Mouse (Mus musculus) forebrain, embryonic 15.5 days (tissue): ENCODE data around the gene Itga2b. TPM values are rescaled to one million over a fixed set of nuclear protein-coding genes. Genes with fewer than 3 reads are reported as not detected.
"Not testable (repeated sequence)": the region's sequence is repeated elsewhere in the genome, so short reads cannot be mapped to it uniquely, and the experiment has no call there.

Experiments used
- ATAC-seq: fragments of 200-750 bp; cut with Nextera tagmentation; replicated peaks from 2 replicates; pipeline ENCODE4 v1.8.0; 2017; ENCODE audit warnings: mild to moderate bottlenecking, moderate TSS enrichment, moderate library complexity
- H3K27ac ChIP-seq: fragments of 300-500 bp; sonication (generic); replicated peaks from 2 replicates; pipeline ENCODE4 v1.5.1; 2015; ENCODE audit warnings: mild to moderate bottlenecking, inconsistent platforms
- H3K27me3 ChIP-seq: fragments of 300-500 bp; sonication (generic); 2 replicates; pipeline ENCODE4 v1.6.1; 2015; ENCODE audit warnings: inconsistent platforms
- H3K36me3 ChIP-seq: fragments of 300-500 bp; sonication (generic); 2 replicates; pipeline ENCODE4 v1.6.1; 2015; ENCODE audit warnings: mild to moderate bottlenecking, inconsistent platforms
- H3K4me1 ChIP-seq: fragments of 300-500 bp; sonication (generic); 2 replicates; pipeline ENCODE4 v1.6.1; 2015; ENCODE audit warnings: inconsistent platforms
- H3K4me2 ChIP-seq: fragments of 300-500 bp; sonication (generic); replicated peaks from 2 replicates; pipeline ENCODE4 v1.6.1; 2015; ENCODE audit warnings: mild to moderate bottlenecking, inconsistent platforms
- H3K4me3 ChIP-seq: fragments of 300-500 bp; sonication (generic); 2 replicates; pipeline ENCODE4 v1.5.1; 2015; ENCODE audit warnings: mild to moderate bottlenecking, inconsistent platforms
- H3K9ac ChIP-seq: fragments of 300-500 bp; sonication (generic); replicated peaks from 2 replicates; pipeline ENCODE4 v1.6.1; 2015; ENCODE audit warnings: mild to moderate bottlenecking, inconsistent platforms
- H3K9me3 ChIP-seq: fragments of 300-500 bp; sonication (generic); 2 replicates; pipeline ENCODE4 v1.6.1; 2016; ENCODE audit warnings: inconsistent platforms
- WGBS: fragments of 180-500 bp; shearing (Covaris S2); methylation state at CpG from one replicate; pipeline ENCODE4 v1.1.7; 2015; ENCODE audit warnings: mixed read lengths; 5-methylcytosine and 5-hydroxymethylcytosine counted together
- polyA plus RNA-seq: library from polyadenylated mRNA; unstranded; fragments of >200 nt; fragmentation: Nextera tagmentation; extraction: Ambion mirVana; gene quantifications from 2 replicates; pipeline ENCODE4 v1.2.1, GENCODE M21; 2015

Gene Itga2b
- polyA plus RNA-seq, 1 experiment from 2014 or later = 4.0 TPM

DNA sequence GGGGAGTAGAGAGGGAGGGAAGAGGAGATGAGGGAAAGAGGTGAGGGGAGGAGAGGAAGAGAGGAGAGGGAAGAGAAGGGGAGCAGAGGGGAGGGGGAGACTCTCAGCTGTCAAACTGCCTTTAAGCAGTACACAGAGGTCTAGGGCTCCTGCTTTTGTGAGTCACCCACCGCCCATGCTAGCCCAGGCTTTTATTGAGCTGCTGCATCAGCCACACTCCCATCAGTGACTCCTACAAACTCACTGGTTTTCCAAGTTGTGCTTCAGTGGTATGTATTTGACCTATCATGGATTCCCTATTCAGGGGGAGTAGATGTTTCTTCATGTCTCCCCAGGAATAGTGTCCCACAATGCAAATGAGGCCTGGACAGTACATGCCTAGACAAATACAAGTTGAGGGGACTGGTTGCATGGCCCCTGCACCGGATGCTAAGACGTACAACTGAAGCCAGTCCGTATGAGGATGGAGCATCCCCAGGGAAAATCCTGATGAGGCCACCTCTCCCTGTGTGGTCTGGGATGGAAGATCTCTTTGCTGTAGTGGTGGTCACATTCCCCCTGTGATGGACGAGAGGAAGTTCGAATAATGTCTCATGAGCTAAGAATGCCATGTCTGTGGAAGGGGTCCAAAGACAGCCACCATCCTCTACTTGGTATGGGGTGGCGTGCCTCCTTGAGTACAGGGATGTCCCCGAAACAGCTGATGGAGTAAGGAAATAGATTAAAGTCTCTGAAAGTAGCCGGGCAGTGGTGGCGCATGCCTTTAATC lies 54.7 kb downstream of the Itga2b start:
- H3K27ac ChIP-seq = no peak overlapping the region
- H3K4me2 ChIP-seq = no peak overlapping the region
- H3K4me3 ChIP-seq = no peak overlapping the region
- no peaks in the 10 kb centered on the region for H3K9me3 ChIP-seq
- 77% methylated on average over 10 of the region's 10 CpGs for WGBS
- peaks cover 4% of the 10 kb centered on the region; the same call in 1 of the 2 replicates for H3K4me1 ChIP-seq
- H3K27me3 ChIP-seq = no peaks in the 10 kb centered on the region
- H3K9ac ChIP-seq = no peak overlapping the region
- ATAC-seq = no peak
- H3K36me3 ChIP-seq = no peaks in the 10 kb centered on the region

DNA sequence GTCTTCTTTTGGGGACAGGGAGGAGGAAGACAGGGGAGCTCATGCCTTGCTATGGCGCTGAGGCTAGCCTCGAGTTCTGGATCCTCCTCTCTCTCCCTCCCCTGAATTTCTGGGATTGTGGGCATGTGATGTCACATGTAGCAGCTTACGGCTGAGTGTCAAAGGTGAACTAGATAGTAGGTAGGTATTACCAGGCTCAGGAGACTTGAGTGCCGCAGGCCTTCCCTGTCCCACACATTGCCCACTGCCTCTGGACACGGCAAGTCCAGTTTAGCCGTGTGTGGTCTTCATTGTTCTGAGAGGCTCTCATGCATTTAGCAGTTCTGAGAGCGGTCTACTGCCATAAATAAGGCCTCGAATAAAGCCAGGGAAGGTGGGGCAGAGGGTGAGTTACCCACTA lies 56.9 kb downstream of the Itga2b start:
- H3K9me3 ChIP-seq = no peaks in the 10 kb centered on the region
- no peak for ATAC-seq
- no peak overlapping the region for H3K27ac ChIP-seq
- 74% methylated on average over 8 of the region's 8 CpGs for WGBS
- H3K9ac ChIP-seq = no peak overlapping the region
- H3K27me3 ChIP-seq = no peaks in the 10 kb centered on the region
- no peak overlapping the region for H3K4me3 ChIP-seq
- peaks cover 12% of the 10 kb centered on the region for H3K4me1 ChIP-seq
- H3K4me2 ChIP-seq = no peak overlapping the region
- H3K36me3 ChIP-seq = no peaks in the 10 kb centered on the region

DNA sequence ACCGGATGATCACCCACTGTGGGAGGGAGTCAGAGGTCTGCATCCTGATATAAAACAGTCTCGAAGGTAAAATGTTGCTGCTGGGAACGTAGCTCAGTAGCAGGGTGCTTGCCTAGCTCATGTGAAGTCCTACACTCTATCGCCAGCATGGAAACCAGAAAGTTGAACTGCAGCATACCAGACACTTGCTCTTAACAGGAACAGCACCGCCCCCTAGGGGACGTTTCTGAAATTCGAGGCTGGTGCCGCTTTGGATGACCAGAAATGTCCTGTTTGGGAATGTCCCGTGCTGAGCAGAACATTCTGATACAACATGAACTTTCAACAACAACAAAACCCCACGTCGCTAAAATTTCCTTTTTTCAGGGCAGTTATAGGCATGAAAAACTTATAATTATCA lies 58.2 kb downstream of the Itga2b start:
- ATAC-seq = no peak; the same call in 1 of the 2 replicates
- no peaks in the 10 kb centered on the region for H3K9me3 ChIP-seq
- H3K9ac ChIP-seq = no peak overlapping the region
- no peak overlapping the region for H3K4me2 ChIP-seq
- no peak overlapping the region for H3K4me3 ChIP-seq
- H3K4me1 ChIP-seq = peaks cover 21% of the 10 kb centered on the region
- H3K27me3 ChIP-seq = no peaks in the 10 kb centered on the region
- no peak overlapping the region for H3K27ac ChIP-seq
- WGBS = 6% methylated on average over 11 of the region's 11 CpGs
- H3K36me3 ChIP-seq = no peaks in the 10 kb centered on the region

DNA sequence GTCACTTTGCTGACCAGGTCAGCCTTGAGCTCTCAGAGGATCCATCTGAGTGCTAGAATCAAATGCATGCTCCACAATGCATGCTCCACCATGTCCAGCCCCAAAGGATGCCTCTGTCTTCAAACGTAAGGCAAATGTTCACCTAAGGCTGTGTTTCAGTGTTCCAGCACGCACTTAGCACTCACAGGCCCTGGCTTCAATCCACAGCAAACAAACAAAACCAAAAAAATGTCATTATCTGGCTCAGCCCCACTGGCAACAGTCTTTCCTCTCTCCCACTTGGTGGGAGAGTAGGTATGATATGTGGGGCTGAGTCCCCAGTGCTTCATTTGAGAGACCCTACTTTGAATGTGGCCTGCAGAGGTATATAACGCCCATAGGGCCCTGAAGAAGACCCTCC lies 58.9 kb downstream of the Itga2b start:
- H3K27me3 ChIP-seq = no peaks in the 10 kb centered on the region
- WGBS = 76% methylated on average over 3 of the region's 3 CpGs

DNA sequence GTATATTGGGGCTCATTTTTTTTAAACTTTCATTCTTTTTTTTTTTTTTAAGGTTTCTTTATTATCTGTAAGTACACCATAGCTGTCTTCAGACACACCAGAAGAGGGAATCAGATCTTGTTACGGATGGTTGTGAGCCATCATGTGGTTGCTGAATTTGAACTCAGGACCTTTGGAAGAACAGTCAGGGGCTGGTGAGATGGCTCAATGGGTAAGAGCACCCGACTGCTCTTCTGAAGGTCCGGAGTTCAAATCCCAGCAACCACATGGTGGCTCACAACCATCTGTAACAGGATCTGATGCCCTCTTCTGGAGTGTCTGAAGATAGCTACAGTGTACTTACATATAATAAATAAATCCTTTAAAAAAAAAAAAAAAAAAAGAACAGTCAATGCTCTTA lies 59.6 kb downstream of the Itga2b start:
- not testable (repeated sequence) for ATAC-seq, H3K36me3 ChIP-seq, H3K4me2 ChIP-seq, H3K9me3 ChIP-seq, H3K27ac ChIP-seq, H3K4me3 ChIP-seq, H3K27me3 ChIP-seq, H3K9ac ChIP-seq
- 92% methylated on average over 3 of the region's 3 CpGs for WGBS
- H3K4me1 ChIP-seq = peaks cover 34% of the 10 kb centered on the region

More for the DNA sequence above, 58.9 kb downstream of the Itga2b start:
- Histone ChIP-seq H3K4me1 (peaks cover 27% of the 10 kb centered on the region), H3K36me3 (no peaks in the 10 kb centered on the region), H3K4me3 (no peak overlapping the region), H3K9me3 (no peaks in the 10 kb centered on the region), H3K27ac (no peak overlapping the region), H3K9ac (no peak overlapping the region), H3K4me2 (no peak overlapping the region)
- ATAC-seq = no peak

DNA sequence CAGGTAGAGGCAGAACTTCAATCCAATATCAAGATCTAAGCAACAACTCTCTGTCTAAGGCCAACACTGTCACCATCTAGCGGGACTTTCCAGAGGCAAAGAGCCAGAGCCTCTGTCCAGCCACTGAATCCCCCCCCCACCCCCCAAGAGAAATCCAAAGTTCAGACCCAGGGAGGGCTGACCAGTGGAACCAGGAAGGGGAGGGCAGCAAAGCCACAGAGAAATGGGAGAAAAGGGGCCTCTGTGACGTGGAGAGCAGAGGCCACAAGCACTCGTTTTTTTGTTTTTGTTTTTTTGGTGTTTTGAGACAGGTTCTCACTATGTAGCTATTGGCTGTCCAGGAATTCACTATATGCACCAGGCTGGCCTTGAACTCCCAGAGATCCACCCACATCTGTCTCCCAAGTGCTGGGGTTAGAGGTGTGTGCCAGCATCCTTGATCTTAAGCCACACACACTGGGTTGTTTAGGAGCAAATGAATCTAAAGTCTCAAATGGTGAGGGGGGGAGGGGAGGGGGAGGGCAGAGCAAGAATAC lies 60.1 kb downstream of the Itga2b start:
- Histone ChIP-seq H3K9ac (no peak overlapping the region), H3K4me3 (no peak overlapping the region), H3K4me2 (no peak overlapping the region), H3K27me3 (no peaks in the 10 kb centered on the region), H3K4me1 (peaks cover 37% of the 10 kb centered on the region), H3K27ac (no peak overlapping the region), H3K9me3 (no peaks in the 10 kb centered on the region), H3K36me3 (no peaks in the 10 kb centered on the region)
- ATAC-seq = no peak
- WGBS = 78% methylated on average over 3 of the region's 3 CpGs

DNA sequence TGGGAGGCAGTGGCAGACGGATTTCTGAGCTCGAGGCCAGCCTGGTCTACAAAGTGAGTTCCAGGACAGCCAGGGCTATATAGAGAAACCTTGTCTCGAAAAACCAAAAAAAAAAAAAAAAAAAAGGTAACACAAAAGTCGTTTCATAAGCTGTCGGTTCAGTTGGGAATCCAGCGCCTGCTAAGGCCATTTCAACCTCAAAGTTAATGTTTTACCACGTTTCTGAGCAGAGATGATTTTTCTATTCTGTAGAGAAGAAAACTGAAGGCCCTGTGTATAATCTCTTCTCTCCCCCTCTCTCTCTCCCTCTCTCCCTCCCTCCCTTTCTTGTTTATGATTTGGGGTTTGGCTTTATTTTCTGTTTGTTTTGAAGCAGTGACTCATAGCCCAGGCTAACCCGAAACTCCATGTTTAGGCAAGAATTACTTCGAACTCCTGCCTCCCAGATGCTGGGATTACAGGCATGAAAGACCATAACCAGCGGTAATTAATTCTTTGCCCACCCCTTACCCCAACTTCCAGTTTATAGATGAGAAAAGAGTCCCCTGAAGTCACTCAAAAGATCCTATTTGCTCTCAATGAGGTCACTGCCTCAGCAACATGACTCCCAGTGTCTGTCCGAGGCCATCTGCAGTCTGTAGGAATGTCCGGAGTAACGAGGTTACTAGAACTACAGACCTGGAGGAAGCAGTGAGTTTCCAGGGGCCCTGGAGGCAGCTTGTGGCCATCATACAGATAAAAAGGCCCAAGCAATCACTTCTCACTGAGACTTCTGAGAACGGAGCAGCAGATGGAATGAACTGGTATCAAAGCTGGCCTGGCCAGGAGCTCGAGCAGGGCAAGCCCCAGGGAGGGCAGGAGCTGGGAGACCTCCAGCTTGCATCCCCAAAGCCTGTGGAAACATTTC lies 60.8 kb downstream of the Itga2b start:
- Histone ChIP-seq H3K9me3 (no peaks in the 10 kb centered on the region), H3K4me3 (peak overlapping the region; percentile 89), H3K36me3 (peaks cover 6% of the 10 kb centered on the region; the same call in 1 of the 2 replicates), H3K4me2 (peak overlapping the region; percentile 96), H3K27me3 (no peaks in the 10 kb centered on the region), H3K9ac (peak overlapping the region; percentile 16), H3K27ac (peak overlapping the region; percentile 86), H3K4me1 (peaks cover 43% of the 10 kb centered on the region)
- WGBS = 42% methylated on average over 15 of the region's 15 CpGs
- ATAC-seq = no peak

DNA sequence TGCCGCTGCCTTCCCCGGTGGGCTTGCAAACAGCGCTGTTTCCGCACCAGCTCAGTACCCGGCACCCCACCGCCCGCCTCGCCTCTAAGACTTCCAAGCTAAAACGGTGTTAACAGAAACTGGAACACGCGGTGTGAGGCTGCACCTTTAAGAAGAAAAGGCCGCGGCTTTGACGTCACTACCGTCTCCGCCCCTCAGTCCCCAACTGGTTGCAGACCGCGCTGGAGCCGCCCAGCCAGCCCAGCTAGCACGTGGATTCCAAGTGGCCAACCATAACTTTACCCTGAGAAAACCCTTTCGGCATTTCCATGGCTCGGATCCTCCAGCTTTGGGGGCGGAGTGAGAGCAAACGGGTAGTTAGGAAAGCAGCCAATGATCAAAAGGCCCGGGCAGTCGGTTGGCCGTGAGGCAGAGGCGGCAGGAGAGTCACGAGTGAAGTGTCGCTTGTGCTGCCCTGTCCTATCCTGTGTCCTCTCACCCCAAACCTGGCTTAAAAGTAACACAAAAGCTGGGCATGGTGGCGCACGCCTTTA lies 61.5 kb downstream of the Itga2b start:
- Histone ChIP-seq H3K4me3 (peak overlapping the region; percentile 89), H3K9ac (peak overlapping the region; percentile 16), H3K27ac (peak overlapping the region; percentile 86), H3K36me3 (peaks cover 12% of the 10 kb centered on the region), H3K27me3 (no peaks in the 10 kb centered on the region), H3K4me2 (peak overlapping the region; percentile 96), H3K4me1 (peaks cover 43% of the 10 kb centered on the region), H3K9me3 (no peaks in the 10 kb centered on the region)
- peak; percentile 96 for ATAC-seq
- WGBS = under 1% methylated on average over 32 of the region's 32 CpGs

DNA sequence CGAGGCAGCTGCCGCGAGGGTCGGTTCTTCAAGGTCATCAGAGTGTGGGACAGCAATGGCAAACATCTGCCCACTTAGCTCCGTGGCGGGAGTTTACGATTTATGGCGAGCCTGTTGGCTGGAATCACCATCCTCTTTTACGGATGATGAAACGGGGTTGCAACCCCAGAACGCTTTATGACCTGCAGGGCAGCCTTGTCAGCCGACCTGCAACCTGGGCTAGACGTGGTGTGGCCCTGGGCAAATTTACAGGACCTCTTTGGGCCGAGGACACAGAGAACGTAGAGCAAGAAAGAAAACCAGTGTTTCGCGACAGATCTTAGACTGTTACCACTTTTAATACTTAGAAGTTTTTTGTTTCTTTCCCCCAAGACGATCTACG lies 62.1 kb downstream of the Itga2b start, which contains the start of gene Slc25a39:
TSS of gene Slc25a39 (minus strand) at position 113 of the 382 bp plus-strand sequence.
- H3K4me2 ChIP-seq = peak within 1 kb of the TSS; percentile 96
- peak within 1 kb of the TSS; percentile 89 for H3K9ac ChIP-seq
- 1% methylated on average over 19 of the region's 19 CpGs for WGBS
- H3K27ac ChIP-seq = peak within 1 kb of the TSS; percentile 86
- ATAC-seq = no peak
- no peaks in the 10 kb centered on the region for H3K9me3 ChIP-seq
- H3K27me3 ChIP-seq = no peaks in the 10 kb centered on the region
- H3K4me3 ChIP-seq = peak within 1 kb of the TSS; percentile 89
- peaks cover 43% of the 10 kb centered on the region for H3K4me1 ChIP-seq
- peaks cover 17% of the 10 kb centered on the region for H3K36me3 ChIP-seq

DNA sequence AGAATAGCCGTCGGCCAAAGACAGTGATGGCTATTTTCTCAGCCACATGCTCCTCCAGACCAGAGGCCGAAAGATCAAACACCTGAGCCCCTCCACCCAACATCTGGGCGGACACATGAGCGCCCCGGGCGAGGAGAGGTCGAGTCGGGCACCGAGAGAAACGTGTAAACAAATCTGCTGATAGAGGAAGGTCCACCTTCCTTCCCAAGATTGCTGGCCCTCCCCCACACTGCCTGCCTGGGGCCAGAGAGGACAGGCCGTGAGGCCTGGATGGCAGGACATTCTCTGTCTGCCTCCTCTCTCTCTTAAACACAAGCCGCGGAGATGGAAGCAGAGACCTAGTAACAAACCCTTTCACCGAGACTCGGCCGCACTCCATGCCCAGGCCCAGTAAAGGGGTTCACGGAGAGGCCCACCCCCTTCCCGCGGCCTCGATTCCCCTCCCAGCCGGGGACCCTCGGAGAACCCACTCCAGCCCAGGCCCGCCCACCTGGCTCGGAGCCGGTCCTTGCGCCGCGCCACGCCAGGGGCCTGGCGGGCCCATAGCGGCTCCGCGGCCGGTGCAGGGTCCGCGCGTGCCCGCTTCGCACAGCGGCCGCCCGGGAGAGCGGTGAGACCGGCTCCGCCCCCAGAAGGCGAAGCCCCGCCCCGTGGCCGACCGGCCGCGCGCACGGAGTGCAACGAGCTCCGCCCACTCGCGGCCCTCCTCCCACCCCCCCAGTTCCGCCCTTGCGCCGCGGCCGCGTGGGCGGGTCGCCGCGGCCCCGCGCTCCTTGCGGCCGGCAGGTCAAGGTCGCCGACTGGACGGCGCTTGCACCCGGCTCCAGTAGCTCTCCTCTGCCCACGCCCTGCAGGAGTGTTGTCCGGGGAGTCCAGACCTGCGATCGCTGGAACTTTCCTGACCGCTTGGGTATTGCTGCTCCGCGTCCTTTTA lies 62.8 kb downstream of the Itga2b start:
- H3K27ac ChIP-seq = peak overlapping the region; percentile 86
- WGBS = under 1% methylated on average over 85 of the region's 85 CpGs
- H3K36me3 ChIP-seq = peaks cover 24% of the 10 kb centered on the region
- peak overlapping the region; percentile 96 for H3K4me2 ChIP-seq
- H3K9ac ChIP-seq = peak overlapping the region; percentile 89
- H3K4me1 ChIP-seq = peaks cover 43% of the 10 kb centered on the region
- H3K27me3 ChIP-seq = no peaks in the 10 kb centered on the region
- ATAC-seq = peak; percentile 66
- no peaks in the 10 kb centered on the region for H3K9me3 ChIP-seq
- peak overlapping the region; percentile 89 for H3K4me3 ChIP-seq

DNA sequence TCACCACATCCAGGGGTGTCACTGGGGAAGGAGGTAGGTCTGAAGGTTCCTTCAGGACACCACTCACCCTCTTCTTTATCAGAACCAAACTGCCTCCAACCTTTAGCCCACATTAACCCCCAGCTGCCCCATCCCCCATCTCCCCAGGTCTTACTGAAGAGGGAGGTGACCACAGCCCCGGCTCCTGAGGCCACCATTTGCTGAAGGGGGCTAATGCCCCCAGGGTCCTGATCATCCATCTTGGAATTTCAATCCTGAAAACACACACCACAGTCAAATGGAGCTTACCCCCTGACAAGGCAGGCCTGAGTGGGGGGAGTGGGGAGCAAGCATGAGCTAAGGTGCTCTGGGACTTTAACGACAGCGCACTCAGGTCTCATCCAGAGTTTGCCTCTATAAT lies 63.5 kb downstream of the Itga2b start:
- Histone ChIP-seq H3K4me2 (peak overlapping the region; percentile 96), H3K9ac (peak overlapping the region; percentile 89), H3K4me3 (peak overlapping the region; percentile 89), H3K4me1 (peaks cover 40% of the 10 kb centered on the region), H3K9me3 (no peaks in the 10 kb centered on the region), H3K36me3 (peaks cover 31% of the 10 kb centered on the region), H3K27ac (no peak overlapping the region), H3K27me3 (no peaks in the 10 kb centered on the region)
- no peak for ATAC-seq
- WGBS = 11% methylated on average over 3 of the region's 3 CpGs
